ENCODE assay signal across 8 mouse cellular contexts in the genomic region with DNA sequence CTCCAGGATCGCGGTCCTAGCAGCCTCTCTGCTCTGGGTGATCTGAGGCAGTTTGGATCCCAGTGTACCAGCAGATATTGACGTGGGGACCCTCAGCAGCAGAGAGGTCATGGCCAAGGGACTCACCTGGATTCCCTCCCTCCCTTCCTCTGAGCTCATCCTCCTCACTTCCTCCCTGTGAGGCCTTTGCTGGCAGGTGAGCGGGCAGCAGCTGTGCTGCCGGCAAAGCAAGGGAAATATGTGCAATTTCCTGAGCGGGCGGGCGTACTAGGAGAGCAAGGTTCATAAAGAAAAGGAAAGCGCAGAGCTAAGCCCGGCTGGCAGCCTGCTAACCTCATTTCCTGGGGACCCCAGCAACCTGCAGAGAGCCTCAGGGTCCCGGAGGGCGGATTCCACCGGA.
DNase-seq lines count a peak whose midpoint lies in the region; ATAC-seq and TF ChIP-seq lines count a peak whose summit lies in the region.

No protein-coding gene starts in this region.

- H3K4me2 ChIP-seq in intestine, postnatal 0 days (replicated peaks; ENCODE audit: low read depth): peak overlapping the region; percentile 58

- 0 out of 2 replicates have a peak overlapping the region, but pooled peaks have one; percentile 9 for H3K4me3 ChIP-seq in intestine, postnatal 0 days (ENCODE audit: low read depth, low read length)

- peaks cover 6% of the 10 kb centered on the region; the same call in 1 of the 2 replicates for H3K4me1 ChIP-seq in intestine, postnatal 0 days (replicated peaks; ENCODE audit: control insufficient read depth, insufficient read depth, low read length)

- no peaks in the 10 kb centered on the region for H3K36me3 ChIP-seq in intestine, postnatal 0 days (ENCODE audit: control insufficient read depth, insufficient read depth)

- 11% methylated on average over 13 of the region's 13 CpGs for WGBS in intestine, postnatal 0 days

- TF ChIP-seq CTCF in intestine, postnatal 0 days (IDR thresholded peaks at IDR 0.05; ENCODE audit: low read depth): no peak

- H3K27ac ChIP-seq in intestine, postnatal 0 days (ENCODE audit: low read depth, low read length): no peak overlapping the region

- H3K9ac ChIP-seq in intestine, postnatal 0 days (ENCODE audit: low read depth, low read length): no peak overlapping the region

- peak; percentile 15 for DNase-seq in adrenal gland, adult 8-10 months
- peak; percentile 28 to 37 for DNase-seq in cerebellum, postnatal 25 days
- DNase-seq in heart, adult 9 months (ENCODE audit: low spot score in 2 of 2): peak; percentile 43 to 80
- DNase-seq in thymus, postnatal 36 days: peak; percentile 78 to 90
- no peak for DNase-seq in MN1 (ENCODE audit: low spot score)

- no peaks in the 10 kb centered on the region for H3K9me3 ChIP-seq in intestine, postnatal 0 days (ENCODE audit: control insufficient read depth)

- peak; percentile 64 for ATAC-seq in intestine, postnatal 0 days
- peak; percentile 63 for ATAC-seq in megakaryocyte progenitor cell, adult 5-6 weeks (replicated peaks; ENCODE audit: poor library complexity)
- ATAC-seq in frontal cortex, adult (ENCODE audit: low TSS enrichment): no peak

- H3K27me3 ChIP-seq in intestine, postnatal 0 days (replicated peaks; ENCODE audit: control insufficient read depth, insufficient read depth, low read length): no peaks in the 10 kb centered on the region
